Mouse (Mus musculus) neural tube, embryonic 14.5 days (tissue): ENCODE measurements around the gene Ifit3. TPM values are rescaled to one million over a fixed set of nuclear protein-coding genes. Genes with fewer than 3 reads are reported as not detected.
"Not testable (repeated sequence)": the region's sequence is repeated elsewhere in the genome, so short reads cannot be mapped to it uniquely, and the experiment has no call there.

ENCODE experiments used
- ATAC-seq: fragments of 200-750 bp; cut with Nextera tagmentation; 2 replicates; pipeline ENCODE4 v1.8.0; 2017; ENCODE audit warnings: low read depth, mild to moderate bottlenecking, moderate TSS enrichment, moderate library complexity
- H3K27ac ChIP-seq: fragments of 300-500 bp; sonication (generic); 2 replicates; pipeline ENCODE4 v1.5.1; 2014; ENCODE audit warnings: low read depth, mild to moderate bottlenecking, control low read depth, low read length, moderate library complexity, mixed read lengths
- H3K27me3 ChIP-seq: fragments of 300-500 bp; sonication (generic); 2 replicates; pipeline ENCODE4 v1.6.1; 2014; ENCODE audit warnings: low read length; ENCODE audit not compliant: control insufficient read depth, insufficient read depth
- H3K36me3 ChIP-seq: fragments of 300-500 bp; sonication (generic); 2 replicates; pipeline ENCODE4 v1.6.1; 2014; ENCODE audit warnings: low read length, mixed read lengths; ENCODE audit not compliant: control insufficient read depth, insufficient read depth
- H3K4me1 ChIP-seq: fragments of 300-500 bp; sonication (generic); 2 replicates; pipeline ENCODE4 v1.6.1; 2014; ENCODE audit warnings: low read length; ENCODE audit not compliant: control insufficient read depth, insufficient read depth
- H3K4me2 ChIP-seq: fragments of 300-500 bp; sonication (generic); 2 replicates; pipeline ENCODE4 v1.6.1; 2014; ENCODE audit warnings: mild to moderate bottlenecking, low read depth, low read length, control low read depth
- H3K4me3 ChIP-seq: fragments of 300-500 bp; sonication (generic); 2 replicates; pipeline ENCODE4 v1.5.1; 2014; ENCODE audit warnings: low read depth, low read length, control low read depth, mixed read lengths
- H3K9ac ChIP-seq: fragments of 300-500 bp; sonication (generic); replicated peaks from 2 replicates; pipeline ENCODE4 v1.6.1; 2014; ENCODE audit warnings: low read depth, mild to moderate bottlenecking, control low read depth, low read length, mixed read lengths
- H3K9me3 ChIP-seq: fragments of 300-500 bp; sonication (generic); 2 replicates; pipeline ENCODE4 v1.6.1; 2016; ENCODE audit warnings: low read length; ENCODE audit not compliant: control insufficient read depth
- WGBS: fragments of 180-500 bp; shearing (Covaris S2); extraction: QIAGEN DNeasy Blood & Tissue Kit; methylation state at CpG from one replicate; pipeline ENCODE4 v1.1.7; 2014; 5-methylcytosine and 5-hydroxymethylcytosine counted together
- polyA plus RNA-seq: library from polyadenylated mRNA; unstranded; fragments of >200 nt; fragmentation: Nextera tagmentation; extraction: Ambion mirVana; gene quantifications from 2 replicates; pipeline ENCODE4 v1.2.1, GENCODE M21; 2014

Ifit3 gene
- 0.20 and 1.5 TPM in 2 replicates for polyA plus RNA-seq

DNA sequence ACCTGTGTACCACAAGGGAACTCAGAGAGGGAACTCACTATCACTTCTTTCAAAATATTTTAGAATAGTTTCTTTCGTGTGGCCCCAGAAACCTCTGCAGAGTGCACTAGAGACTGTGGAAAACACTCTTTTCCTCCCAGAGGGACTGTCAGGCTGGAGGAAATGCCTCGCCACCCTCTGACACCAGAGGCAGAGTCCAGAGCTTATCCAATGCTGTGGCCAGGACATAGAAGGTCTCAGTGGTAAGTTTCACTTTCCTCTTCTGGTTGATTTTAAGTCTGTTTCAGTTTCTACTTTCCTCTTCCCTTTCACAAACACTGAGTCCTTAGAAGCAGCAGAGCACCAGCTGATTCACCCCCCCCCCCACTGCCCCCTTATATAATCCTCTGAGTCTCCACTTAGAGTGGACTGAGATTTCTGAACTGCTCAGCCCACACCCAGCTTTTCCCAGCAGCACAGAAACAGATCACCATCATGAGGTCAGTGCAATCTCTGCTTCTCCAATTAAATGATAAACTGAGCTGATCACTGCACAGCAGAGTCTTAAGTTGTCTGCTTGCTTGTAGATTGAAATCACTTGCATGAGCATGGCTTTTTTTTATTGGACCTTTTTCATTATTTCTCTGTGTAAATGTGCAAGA lies at the start of gene Ifit3:
TSS of gene Ifit3 (plus strand) at position 406 of the 641 bp plus-strand sequence.
- not testable (repeated sequence) for H3K27me3 ChIP-seq, H3K4me1 ChIP-seq, H3K27ac ChIP-seq, H3K36me3 ChIP-seq, H3K4me2 ChIP-seq, ATAC-seq, H3K9me3 ChIP-seq, H3K4me3 ChIP-seq, H3K9ac ChIP-seq
- WGBS, result 69% methylated on average over 2 of the region's 2 CpGs

DNA sequence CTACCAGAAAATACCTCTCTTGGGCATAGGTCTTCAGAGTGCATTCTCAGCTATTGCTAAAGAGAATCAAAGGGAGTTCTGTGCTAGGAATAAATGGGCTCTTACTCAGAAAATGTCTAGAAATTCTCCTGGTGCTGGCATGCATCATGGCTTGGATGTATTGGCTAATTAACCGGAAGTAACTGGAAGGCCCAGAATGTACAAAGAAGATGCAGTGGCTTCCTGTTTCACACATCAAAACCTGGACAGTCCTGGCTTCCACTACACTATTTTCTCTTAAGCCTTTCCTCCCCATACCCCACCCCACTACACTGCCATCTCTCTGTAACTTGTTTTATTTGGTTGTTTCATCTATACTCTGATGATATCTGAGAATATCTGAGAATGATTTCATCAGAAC lies 43.9 kb upstream of the Ifit3 start:
- H3K36me3 ChIP-seq, result no peaks in the 10 kb centered on the region
- no peaks in the 10 kb centered on the region for H3K4me1 ChIP-seq
- no peaks in the 10 kb centered on the region for H3K27me3 ChIP-seq
- H3K9ac ChIP-seq, result no peak overlapping the region
- 77% methylated on average over 1 of the region's 1 CpGs for WGBS
- H3K27ac ChIP-seq, result no peak overlapping the region
- no peak overlapping the region for H3K4me3 ChIP-seq
- H3K4me2 ChIP-seq, result no peak overlapping the region
- no peak for ATAC-seq
- no peaks in the 10 kb centered on the region for H3K9me3 ChIP-seq

DNA sequence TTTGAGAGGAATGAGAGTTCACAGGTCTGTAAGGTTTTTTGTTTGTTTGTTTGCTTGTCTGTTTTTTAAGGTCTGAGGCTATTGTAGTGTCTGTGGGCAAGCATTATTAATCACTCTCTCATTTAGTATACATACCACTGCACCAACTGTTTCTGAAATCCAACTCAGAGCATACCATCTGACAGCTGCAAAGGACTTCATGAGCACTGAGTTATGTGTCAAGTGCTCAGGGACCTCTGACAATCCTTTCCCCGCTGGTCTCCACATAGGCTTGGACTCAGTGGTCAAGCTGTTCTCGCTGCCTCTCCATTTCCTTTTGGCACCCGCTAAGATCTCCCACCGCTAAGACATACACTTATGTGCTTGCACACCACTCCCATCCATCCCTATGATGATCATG lies 37.1 kb upstream of the Ifit3 start:
- H3K4me1 ChIP-seq, result no peaks in the 10 kb centered on the region; the same call in 1 of the 2 replicates

DNA sequence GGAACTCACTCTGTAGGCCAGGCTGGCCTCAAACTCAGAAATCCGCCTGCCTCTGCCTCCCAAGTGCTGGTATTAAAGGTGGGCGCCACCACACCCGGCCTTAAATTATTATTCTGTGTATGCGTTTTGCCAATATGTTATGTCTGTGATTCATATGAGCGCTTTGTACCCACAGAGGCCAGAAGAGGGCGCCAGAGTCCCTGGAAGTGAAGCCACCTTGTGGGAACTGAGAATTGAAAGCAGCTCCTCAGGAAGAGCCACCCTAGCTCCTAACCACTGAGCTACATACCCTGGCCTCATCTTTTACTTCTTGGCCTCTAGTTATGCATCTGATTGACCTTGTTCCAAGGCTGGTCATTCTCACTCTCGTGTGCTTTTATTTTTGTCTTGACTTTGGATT lies 35.4 kb upstream of the Ifit3 start:
- H3K9ac ChIP-seq, result no peak overlapping the region
- no peaks in the 10 kb centered on the region for H3K27me3 ChIP-seq
- no peak overlapping the region for H3K4me2 ChIP-seq
- no peaks in the 10 kb centered on the region for H3K36me3 ChIP-seq
- ATAC-seq, result no peak
- H3K4me1 ChIP-seq, result no peaks in the 10 kb centered on the region; the same call in 1 of the 2 replicates
- no peaks in the 10 kb centered on the region for H3K9me3 ChIP-seq
- H3K4me3 ChIP-seq, result no peak overlapping the region
- 29% methylated on average over 7 of the region's 7 CpGs for WGBS
- no peak overlapping the region for H3K27ac ChIP-seq

More for the DNA sequence above, 37.1 kb upstream of the Ifit3 start:
- Histone ChIP-seq H3K9me3 (no peaks in the 10 kb centered on the region), H3K4me3 (no peak overlapping the region), H3K27ac (no peak overlapping the region), H3K4me2 (no peak overlapping the region), H3K9ac (no peak overlapping the region), H3K36me3 (no peaks in the 10 kb centered on the region), H3K27me3 (no peaks in the 10 kb centered on the region)
- 88% methylated on average over 4 of the region's 4 CpGs for WGBS
- ATAC-seq, result no peak

DNA sequence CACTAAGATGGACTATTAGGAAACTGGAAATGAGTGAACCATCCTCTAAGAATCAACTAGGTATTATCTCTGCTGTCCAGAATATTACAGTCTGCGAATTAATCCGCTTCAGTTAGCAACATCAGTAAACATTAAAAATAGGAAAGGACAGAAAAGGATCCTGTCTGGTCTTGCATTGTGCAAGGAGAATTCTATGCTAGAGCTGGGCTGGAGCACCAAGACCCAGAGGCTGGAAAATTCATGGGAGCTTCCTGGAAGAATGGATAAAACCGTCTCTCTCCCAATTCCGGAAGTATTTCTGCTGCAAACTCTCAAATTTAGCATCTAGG lies 33.2 kb upstream of the Ifit3 start:
- ATAC-seq, result no peak
- 37% methylated on average over 4 of the region's 4 CpGs for WGBS
- H3K4me3 ChIP-seq, result peak overlapping the region; percentile 40
- H3K4me2 ChIP-seq, result peak overlapping the region; percentile 73
- peak overlapping the region; percentile 25; the same call in 1 of the 2 replicates for H3K9ac ChIP-seq
- no peaks in the 10 kb centered on the region; the same call in 1 of the 2 replicates for H3K4me1 ChIP-seq
- H3K27me3 ChIP-seq, result no peaks in the 10 kb centered on the region
- no peaks in the 10 kb centered on the region for H3K36me3 ChIP-seq
- no peak overlapping the region for H3K27ac ChIP-seq
- H3K9me3 ChIP-seq, result no peaks in the 10 kb centered on the region

DNA sequence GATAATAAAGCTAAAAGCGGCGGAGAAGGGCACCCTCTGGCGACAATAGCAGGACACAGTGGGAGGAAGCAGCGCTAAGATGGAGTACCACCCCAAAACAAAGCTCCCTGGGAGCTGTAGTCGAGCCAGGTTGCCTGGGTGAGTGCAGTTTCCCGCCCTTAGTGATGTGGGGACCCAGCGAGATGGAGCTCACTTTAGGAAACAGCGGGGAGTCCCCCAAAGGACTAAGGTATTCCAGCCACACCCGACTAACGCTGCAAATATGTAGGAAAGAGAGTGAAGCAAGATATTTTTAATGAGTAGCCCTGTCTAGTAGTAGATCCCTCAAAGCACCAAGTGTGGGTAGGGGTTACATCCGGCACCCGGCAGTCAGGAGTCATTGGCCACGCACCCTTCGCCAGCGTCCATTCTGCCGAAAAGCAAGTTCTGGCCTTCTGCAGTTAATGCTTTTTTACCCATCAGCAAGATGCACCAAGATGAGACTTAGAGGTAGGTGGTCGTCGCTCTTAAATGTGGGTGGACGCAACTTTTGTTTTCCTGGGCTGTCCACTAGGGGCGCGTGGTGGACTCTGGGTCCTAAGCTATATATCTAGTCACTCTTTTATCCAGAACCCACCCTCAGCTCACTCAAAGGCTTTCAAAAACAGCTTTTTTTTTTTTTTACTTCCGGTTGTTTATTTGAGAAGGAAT lies 32.7 kb upstream of the Ifit3 start, which contains the start of gene Ifit2:
TSS of gene Ifit2 (plus strand) at position 161 of the 690 bp plus-strand sequence.
- Histone ChIP-seq H3K36me3 (no peaks in the 10 kb centered on the region), H3K4me1 (no peaks in the 10 kb centered on the region; the same call in 1 of the 2 replicates), H3K4me3 (peak within 1 kb of the TSS; percentile 40), H3K27ac (0 out of 2 replicates have a peak within 1 kb of the TSS, but pooled peaks have one; percentile 23), H3K4me2 (peak within 1 kb of the TSS; percentile 73), H3K27me3 (no peaks in the 10 kb centered on the region), H3K9ac (peak within 1 kb of the TSS; percentile 25), H3K9me3 (no peaks in the 10 kb centered on the region)
- peak; percentile 96 for ATAC-seq
- 3% methylated on average over 22 of the region's 22 CpGs for WGBS

DNA sequence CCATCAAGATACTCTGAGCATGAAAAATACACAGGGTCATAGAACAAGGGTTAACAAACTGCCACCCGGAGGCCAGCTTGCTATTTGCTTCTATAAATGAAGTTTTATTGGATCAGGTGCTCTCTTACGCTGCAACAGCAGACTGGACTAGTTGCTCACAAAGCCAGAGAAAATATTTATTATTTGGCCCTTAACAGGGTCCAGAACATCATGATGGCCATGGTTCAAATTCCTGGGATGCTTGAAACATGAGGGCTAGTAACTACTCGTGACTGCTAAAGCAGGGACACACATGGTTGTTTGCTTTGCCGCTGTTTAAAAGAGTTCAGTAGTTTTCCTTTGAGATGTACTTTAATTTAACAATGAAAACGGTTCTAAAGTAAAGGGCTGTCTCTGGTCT lies 31.4 kb upstream of the Ifit3 start:
- no peak overlapping the region for H3K9ac ChIP-seq
- H3K36me3 ChIP-seq, result no peaks in the 10 kb centered on the region
- H3K9me3 ChIP-seq, result no peaks in the 10 kb centered on the region
- H3K4me2 ChIP-seq, result no peak overlapping the region
- H3K4me1 ChIP-seq, result no peaks in the 10 kb centered on the region; the same call in 1 of the 2 replicates
- 66% methylated on average over 5 of the region's 5 CpGs for WGBS
- ATAC-seq, result no peak
- no peak overlapping the region for H3K27ac ChIP-seq
- no peaks in the 10 kb centered on the region for H3K27me3 ChIP-seq
- H3K4me3 ChIP-seq, result no peak overlapping the region

DNA sequence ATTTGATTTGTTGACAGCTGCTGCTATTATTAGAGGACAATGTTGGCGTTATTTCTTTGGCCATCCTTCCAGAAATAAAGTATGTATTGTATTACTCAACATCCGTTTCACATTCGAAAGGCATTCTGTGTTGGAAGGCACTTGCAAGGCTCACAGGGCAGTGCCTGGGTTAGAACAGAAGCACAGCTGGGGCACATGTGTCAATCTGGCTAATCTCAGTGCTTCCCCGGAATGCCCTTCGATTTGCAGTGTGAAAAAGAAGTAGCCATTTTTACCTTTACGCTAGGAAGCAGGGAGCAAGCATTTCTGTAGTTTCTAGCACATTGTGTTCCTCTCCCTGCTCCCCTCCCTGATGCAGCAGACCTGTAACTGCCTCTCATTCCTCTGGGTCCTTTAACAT lies 30.3 kb upstream of the Ifit3 start:
- Histone ChIP-seq H3K27ac (no peak overlapping the region), H3K4me1 (no peaks in the 10 kb centered on the region; the same call in 1 of the 2 replicates), H3K9me3 (no peaks in the 10 kb centered on the region), H3K9ac (no peak overlapping the region), H3K36me3 (no peaks in the 10 kb centered on the region), H3K27me3 (no peaks in the 10 kb centered on the region), H3K4me2 (no peak overlapping the region), H3K4me3 (no peak overlapping the region)
- 80% methylated on average over 6 of the region's 6 CpGs for WGBS
- ATAC-seq, result no peak

DNA sequence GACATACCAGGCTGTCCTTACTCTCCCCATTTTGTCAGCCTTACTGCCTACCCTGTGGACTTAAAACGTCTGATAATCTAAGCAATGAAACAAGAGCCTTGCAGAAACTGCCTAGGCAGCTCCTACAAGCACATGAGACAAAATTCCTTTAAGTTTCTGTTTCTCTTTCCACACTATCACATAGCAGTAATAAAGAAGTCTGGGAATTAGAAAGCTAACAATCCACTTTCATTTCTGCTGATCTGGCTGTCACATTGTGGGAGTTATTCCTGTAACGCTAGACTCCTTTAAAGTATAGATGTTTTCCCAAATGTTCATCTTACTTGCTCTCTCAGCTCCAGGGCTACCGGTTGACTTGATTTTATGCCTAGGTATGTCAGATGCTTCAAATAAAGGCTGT lies 29.8 kb upstream of the Ifit3 start:
- no peaks in the 10 kb centered on the region; the same call in 1 of the 2 replicates for H3K4me1 ChIP-seq
- no peak overlapping the region for H3K4me2 ChIP-seq
- H3K4me3 ChIP-seq, result no peak overlapping the region
- no peak overlapping the region for H3K27ac ChIP-seq
- H3K36me3 ChIP-seq, result no peaks in the 10 kb centered on the region
- no peaks in the 10 kb centered on the region for H3K9me3 ChIP-seq
- no peak for ATAC-seq
- no peak overlapping the region for H3K9ac ChIP-seq
- 87% methylated on average over 3 of the region's 3 CpGs for WGBS
- H3K27me3 ChIP-seq, result no peaks in the 10 kb centered on the region
